Mouse (Mus musculus): Measurements from ENCODE around the gene Ccn6. TPM values are rescaled to one million over a fixed set of nuclear protein-coding genes. Genes with fewer than 3 reads are reported as not detected.
"Not testable (repeated sequence)": the region's sequence is repeated elsewhere in the genome, so short reads cannot be mapped to it uniquely, and the experiment has no call there.

Gene Ccn6
- polyA plus RNA-seq (2016; fragmentation: Nextera tagmentation; extraction: Ambion mirVana): 0.19 and 0.32 TPM in 2 replicates

DNA sequence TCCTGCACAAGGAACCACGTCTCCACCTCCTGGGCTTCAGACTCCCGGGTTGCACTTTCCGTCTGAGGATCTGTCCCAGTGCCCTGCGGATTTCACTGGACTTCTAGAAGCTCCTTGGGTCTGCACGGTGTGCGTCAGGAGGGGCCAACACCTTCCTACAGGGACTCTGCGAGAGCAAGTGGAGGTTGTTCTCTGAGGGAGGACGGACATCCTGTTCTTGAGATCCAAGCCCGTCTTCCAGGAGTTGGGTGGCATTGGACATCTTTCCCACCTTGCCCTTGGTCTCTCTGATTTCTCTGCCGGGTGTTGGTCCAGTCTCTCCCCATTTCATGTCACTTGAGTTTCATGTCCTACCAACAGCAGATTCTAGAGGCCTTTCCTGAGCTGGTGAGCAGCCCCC, at the start of gene Ccn6:
Gene Ccn6, minus strand, starts transcription at position 101 of the 400 bp plus-strand sequence.
- H3K4me2 ChIP-seq: no peak within 1 kb of the TSS
- no peak within 1 kb of the TSS for H3K27ac ChIP-seq
- no peaks in the 10 kb centered on the region for H3K36me3 ChIP-seq (replicated peaks)
- no peak within 1 kb of the TSS for H3K9ac ChIP-seq
- peaks cover 20% of the 10 kb centered on the region for H3K4me1 ChIP-seq
- H3K27me3 ChIP-seq: peaks cover 13% of the 10 kb centered on the region
- no peaks in the 10 kb centered on the region for H3K9me3 ChIP-seq
- no peak for ATAC-seq (ENCODE audit: low FRiP score)
- 93% methylated on average over 10 of the region's 10 CpGs for WGBS
- H3K4me3 ChIP-seq (replicated peaks): no peak within 1 kb of the TSS

DNA sequence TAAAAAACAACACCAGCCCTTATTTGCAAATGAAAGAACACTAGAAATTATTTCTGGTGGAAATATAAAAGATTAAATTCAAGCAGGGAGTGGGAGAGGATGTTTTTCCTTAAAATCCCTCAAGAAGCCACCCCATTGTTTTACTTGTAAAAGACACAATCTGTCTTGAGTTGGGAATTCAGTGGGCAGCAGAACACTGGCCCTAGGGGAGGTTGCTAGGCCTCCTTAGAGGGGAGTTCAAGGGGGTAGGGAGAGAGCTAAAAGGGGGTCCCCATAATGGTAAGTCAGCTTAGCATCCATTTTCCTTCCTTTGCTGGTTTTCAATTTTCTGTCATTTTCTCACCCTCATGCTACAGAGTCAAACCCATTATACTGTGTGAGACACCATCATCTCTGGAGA, 46.4 kb upstream of the Ccn6 start:
- Histone ChIP-seq H3K9me3 (0 out of 2 replicates have a peak, but pooled peaks cover 3% of the 10 kb centered on the region), H3K27me3 (no peaks in the 10 kb centered on the region), H3K4me2 (no peak overlapping the region), H3K4me3 (replicated peaks) (no peak overlapping the region), H3K4me1 (peaks cover 20% of the 10 kb centered on the region), H3K27ac (peak overlapping the region; percentile 57), H3K36me3 (replicated peaks) (no peaks in the 10 kb centered on the region), H3K9ac (no peak overlapping the region)
- no peak for ATAC-seq (ENCODE audit: low FRiP score)

GRCm38 (mm10) chr10:39209161-39210025, 45.8 kb upstream of the Ccn6 start:
- peak; percentile 81 for ATAC-seq (ENCODE audit: low FRiP score)
- Histone ChIP-seq H3K27me3 (no peaks in the 10 kb centered on the region), H3K4me3 (replicated peaks) (no peak overlapping the region), H3K4me2 (peak overlapping the region; percentile 11; the same call in 1 of the 2 replicates), H3K27ac (peak overlapping the region; percentile 57), H3K9ac (no peak overlapping the region), H3K9me3 (0 out of 2 replicates have a peak, but pooled peaks cover 6% of the 10 kb centered on the region), H3K4me1 (peaks cover 20% of the 10 kb centered on the region), H3K36me3 (replicated peaks) (no peaks in the 10 kb centered on the region)
- WGBS: 40% methylated on average over 10 of the region's 10 CpGs

GRCm38 (mm10) chr10:39208712-39209111, 45.1 kb upstream of the Ccn6 start:
- Histone ChIP-seq H3K4me3 (replicated peaks) (no peak overlapping the region), H3K9me3 (0 out of 2 replicates have a peak, but pooled peaks cover 6% of the 10 kb centered on the region), H3K36me3 (replicated peaks) (no peaks in the 10 kb centered on the region), H3K27me3 (no peaks in the 10 kb centered on the region), H3K4me2 (no peak overlapping the region), H3K4me1 (peaks cover 20% of the 10 kb centered on the region), H3K27ac (peak overlapping the region; percentile 57; the same call in 1 of the 2 replicates), H3K9ac (no peak overlapping the region)
- WGBS: 71% methylated on average over 4 of the region's 4 CpGs
- no peak for ATAC-seq (ENCODE audit: low FRiP score)

DNA sequence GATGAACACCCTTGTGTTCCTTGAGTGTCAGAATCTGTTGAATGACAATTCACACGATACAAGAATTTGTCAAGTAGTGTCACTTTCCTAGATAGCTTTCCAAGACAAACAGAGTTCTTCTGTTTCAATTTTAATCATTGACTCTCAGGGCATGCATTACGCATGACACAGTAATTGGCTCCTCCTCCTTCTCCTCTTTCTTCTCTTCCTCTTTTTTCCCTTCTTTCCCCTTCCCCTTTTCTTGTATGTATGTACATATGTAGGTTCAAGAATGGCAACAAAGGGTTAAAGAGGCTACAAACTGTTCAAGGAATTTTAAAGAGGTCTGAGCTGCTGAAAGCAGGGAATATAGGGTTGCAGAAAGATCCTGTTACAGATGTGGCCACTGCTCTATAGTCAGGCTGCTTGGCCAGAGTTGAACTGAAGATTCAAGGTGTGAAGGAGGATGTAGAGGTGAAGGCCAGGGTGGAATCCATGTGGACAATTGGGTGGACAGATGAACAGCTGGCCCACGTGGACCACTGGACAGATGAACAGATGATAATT, 43.8 kb upstream of the Ccn6 start:
- H3K27ac ChIP-seq: no peak overlapping the region
- 0 out of 2 replicates have a peak, but pooled peaks cover 6% of the 10 kb centered on the region for H3K9me3 ChIP-seq
- WGBS: 88% methylated on average over 3 of the region's 3 CpGs
- no peaks in the 10 kb centered on the region for H3K27me3 ChIP-seq
- H3K4me3 ChIP-seq (replicated peaks): no peak overlapping the region
- H3K9ac ChIP-seq: no peak overlapping the region
- H3K4me1 ChIP-seq: peaks cover 20% of the 10 kb centered on the region
- ATAC-seq (ENCODE audit: low FRiP score): no peak
- no peak overlapping the region for H3K4me2 ChIP-seq
- H3K36me3 ChIP-seq (replicated peaks): no peaks in the 10 kb centered on the region

DNA sequence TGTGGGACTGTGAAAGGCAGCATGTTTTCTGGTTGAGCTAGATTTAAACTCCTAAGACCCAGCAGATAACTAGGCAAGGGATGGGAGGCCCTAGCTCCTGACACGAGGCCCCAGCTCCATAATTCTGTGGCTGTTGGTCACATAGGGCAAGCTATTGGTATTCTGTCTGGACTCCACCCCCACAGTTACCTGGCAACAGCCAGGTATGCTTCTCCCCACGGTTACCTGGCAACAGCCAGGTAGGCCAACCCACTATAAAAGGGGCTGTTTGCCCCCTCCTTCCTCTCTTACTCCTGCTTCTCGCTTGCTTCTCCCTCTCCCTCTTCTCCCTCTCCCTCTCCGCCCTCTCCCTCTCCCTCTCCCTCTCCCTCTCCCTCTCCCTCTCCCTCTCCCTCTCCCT, 38.9 kb upstream of the Ccn6 start:
- 76% methylated on average over 4 of the region's 4 CpGs for WGBS
- H3K4me2 ChIP-seq: no peak overlapping the region
- no peak overlapping the region for H3K9ac ChIP-seq
- 0 out of 2 replicates have a peak, but pooled peaks cover 6% of the 10 kb centered on the region for H3K9me3 ChIP-seq
- no peak overlapping the region for H3K4me3 ChIP-seq (replicated peaks)
- H3K27me3 ChIP-seq: no peaks in the 10 kb centered on the region
- no peaks in the 10 kb centered on the region for H3K36me3 ChIP-seq (replicated peaks)
- H3K27ac ChIP-seq: no peak overlapping the region
- ATAC-seq (ENCODE audit: low FRiP score): no peak
- no peaks in the 10 kb centered on the region for H3K4me1 ChIP-seq

DNA sequence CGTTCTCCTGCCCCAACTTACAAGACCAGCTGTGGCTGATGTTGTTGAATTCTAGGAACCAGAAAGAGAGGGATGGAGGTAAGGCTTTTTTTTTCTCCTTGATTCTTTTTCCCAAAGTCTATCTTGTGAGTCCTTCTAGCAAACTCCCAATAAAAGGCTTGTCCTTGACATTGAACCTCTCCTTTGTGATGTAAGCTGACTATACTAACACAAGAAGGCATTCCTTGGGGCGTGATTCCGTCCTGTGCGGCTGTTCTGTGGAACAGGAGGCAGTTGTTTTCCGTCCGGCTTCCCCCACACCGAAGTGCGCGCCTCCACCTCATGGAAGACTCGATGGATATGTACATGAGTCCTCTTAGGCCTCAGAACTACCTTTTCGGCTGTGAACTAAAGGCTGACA, 34.6 kb upstream of the Ccn6 start:
- H3K9me3 ChIP-seq; H3K4me1 ChIP-seq; H3K4me2 ChIP-seq; H3K4me3 ChIP-seq (replicated peaks); H3K36me3 ChIP-seq (replicated peaks); H3K9ac ChIP-seq; H3K27ac ChIP-seq; H3K27me3 ChIP-seq; ATAC-seq (ENCODE audit: low FRiP score): not testable (repeated sequence)
- 94% methylated on average over 11 of the region's 11 CpGs for WGBS

GRCm38 (mm10) chr10:39192673-39193072, 29.1 kb upstream of the Ccn6 start:
- ATAC-seq (ENCODE audit: low FRiP score): no peak
- Histone ChIP-seq H3K4me1 (no peaks in the 10 kb centered on the region), H3K9ac (no peak overlapping the region), H3K27me3 (0 out of 2 replicates have a peak, but pooled peaks cover 3% of the 10 kb centered on the region), H3K4me2 (no peak overlapping the region), H3K4me3 (replicated peaks) (no peak overlapping the region), H3K36me3 (replicated peaks) (no peaks in the 10 kb centered on the region), H3K9me3 (no peaks in the 10 kb centered on the region), H3K27ac (no peak overlapping the region)
- WGBS: 96% methylated on average over 3 of the region's 3 CpGs

- H3K4me2 ChIP-seq: no peak overlapping the region
- H3K36me3 ChIP-seq (replicated peaks): no peaks in the 10 kb centered on the region
- H3K4me3 ChIP-seq (replicated peaks): no peak overlapping the region
- ATAC-seq (ENCODE audit: low FRiP score): no peak
- no peak overlapping the region for H3K9ac ChIP-seq
- no peaks in the 10 kb centered on the region for H3K4me1 ChIP-seq
- no peaks in the 10 kb centered on the region for H3K9me3 ChIP-seq
- H3K27me3 ChIP-seq: 0 out of 2 replicates have a peak, but pooled peaks cover 5% of the 10 kb centered on the region
- 89% methylated on average over 4 of the region's 4 CpGs for WGBS
- no peak overlapping the region for H3K27ac ChIP-seq
Observed at GRCm38 (mm10) chr10:39185545-39185906, 21.9 kb upstream of the Ccn6 start.

DNA sequence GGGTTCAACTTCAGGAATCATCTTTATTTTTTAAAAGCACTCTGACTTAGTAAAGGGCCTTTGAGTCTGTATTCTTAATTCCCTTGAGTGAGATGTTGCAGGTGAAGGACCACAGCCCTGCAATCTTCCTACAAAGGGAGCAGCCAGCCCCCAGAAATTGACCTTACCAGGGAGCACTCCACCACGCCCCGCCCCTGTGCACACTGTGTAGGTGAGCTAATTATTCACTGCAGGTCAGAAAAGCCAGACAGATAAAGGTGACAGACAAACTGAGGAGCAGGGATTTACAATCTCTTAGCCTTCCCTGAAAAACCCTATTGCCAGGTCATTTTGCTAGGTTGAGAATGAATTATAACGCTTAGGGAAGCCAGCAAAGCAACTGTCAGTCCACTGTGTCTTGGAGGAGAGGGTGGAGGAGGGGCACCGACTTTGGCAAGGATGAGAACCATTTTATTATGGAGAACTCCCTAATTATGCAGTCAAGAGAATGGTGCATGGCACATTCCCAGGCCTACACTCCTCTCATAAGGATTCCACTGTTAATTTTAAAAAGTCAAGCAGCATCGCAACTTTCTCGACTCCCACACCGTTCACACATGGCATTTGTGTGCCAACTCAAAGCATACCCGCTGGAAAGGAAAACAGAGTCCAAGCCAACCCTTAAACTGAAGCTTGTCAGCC, 21.4 kb upstream of the Ccn6 start:
- H3K9ac ChIP-seq: no peak overlapping the region
- no peak overlapping the region for H3K4me2 ChIP-seq
- H3K4me3 ChIP-seq (replicated peaks): no peak overlapping the region
- ATAC-seq (ENCODE audit: low FRiP score): no peak
- WGBS: 90% methylated on average over 8 of the region's 8 CpGs
- H3K27ac ChIP-seq: no peak overlapping the region
- H3K9me3 ChIP-seq: no peaks in the 10 kb centered on the region
- no peaks in the 10 kb centered on the region for H3K36me3 ChIP-seq (replicated peaks)
- no peaks in the 10 kb centered on the region for H3K4me1 ChIP-seq
- H3K27me3 ChIP-seq: 0 out of 2 replicates have a peak, but pooled peaks cover 5% of the 10 kb centered on the region

DNA sequence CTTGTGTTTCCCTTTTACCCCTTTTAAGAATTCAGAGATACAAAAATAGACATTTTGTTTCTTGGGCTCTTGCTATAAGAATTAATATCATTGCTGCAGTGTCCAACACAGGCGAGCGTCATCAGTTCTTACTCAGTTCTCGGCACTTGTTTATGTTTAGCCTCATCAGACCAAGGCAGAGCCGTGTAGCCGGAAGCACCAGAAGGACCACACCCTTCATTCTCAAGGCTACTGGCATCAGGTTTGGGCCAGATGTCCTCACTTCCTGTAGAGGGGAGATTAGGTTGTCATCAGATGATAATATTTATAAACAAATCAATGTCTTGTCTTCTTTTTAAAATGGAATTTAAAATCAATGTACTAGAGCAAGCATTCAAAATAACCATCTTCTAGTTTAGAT, 13.4 kb upstream of the Ccn6 start:
- ATAC-seq (ENCODE audit: low FRiP score): no peak
- Histone ChIP-seq H3K27me3 (no peaks in the 10 kb centered on the region), H3K36me3 (replicated peaks) (no peaks in the 10 kb centered on the region), H3K4me1 (peaks cover 12% of the 10 kb centered on the region), H3K27ac (no peak overlapping the region), H3K4me2 (no peak overlapping the region), H3K9me3 (no peaks in the 10 kb centered on the region), H3K4me3 (replicated peaks) (no peak overlapping the region), H3K9ac (no peak overlapping the region)
- WGBS: 90% methylated on average over 5 of the region's 5 CpGs

- H3K36me3 ChIP-seq (replicated peaks): no peaks in the 10 kb centered on the region
- H3K9ac ChIP-seq: no peak overlapping the region
- H3K9me3 ChIP-seq: no peaks in the 10 kb centered on the region
- WGBS: 49% methylated on average over 13 of the region's 13 CpGs
- no peak overlapping the region for H3K4me3 ChIP-seq (replicated peaks)
- peaks cover 16% of the 10 kb centered on the region for H3K27me3 ChIP-seq
- H3K4me1 ChIP-seq: peaks cover 25% of the 10 kb centered on the region
- H3K4me2 ChIP-seq: peak overlapping the region; percentile 10
- 0 out of 2 replicates have a peak overlapping the region, but pooled peaks have one; percentile 42 for H3K27ac ChIP-seq
- no peak for ATAC-seq (ENCODE audit: low FRiP score)
Observed at GRCm38 (mm10) chr10:39173077-39173476, 9.5 kb upstream of the Ccn6 start.

All from forebrain, embryonic 12.5 days (tissue).